Mouse (Mus musculus) forelimb bud, embryonic 11.5 days (tissue): ENCODE measurements at regions not wholly inside any gene's neighbourhood (a gene's known extent, or its start where the extent isn't known, plus 50 kb on each side); places are given as distances from the start of the nearest gene placed in this dataset.

Experiments used
- DNase-seq: peaks from one replicate; pipeline ENCODE4 v3.0.0-alpha.2; 2012; ENCODE audit warnings: low read depth, low spot score

DNA sequence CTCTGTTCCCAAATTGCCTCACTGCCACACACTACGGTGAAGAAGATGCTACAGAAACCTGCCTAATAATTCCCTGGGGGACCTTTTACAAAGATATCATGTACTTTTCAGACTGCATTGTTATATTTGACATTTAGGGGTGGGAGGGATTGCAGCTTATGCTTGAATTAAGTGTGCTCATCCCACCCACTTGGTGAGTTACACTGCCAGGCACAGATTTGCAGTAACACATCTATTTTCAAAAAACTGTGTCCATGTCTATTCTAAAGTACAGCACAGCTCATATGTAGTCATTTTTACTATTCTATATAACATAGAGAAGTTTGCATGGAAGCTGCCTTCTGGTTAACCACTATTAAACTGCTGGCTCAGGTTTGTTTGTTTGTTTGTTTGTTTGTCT lies 404.3 kb upstream of the Xrcc4 start:
- DNase-seq, result no peak

DNA sequence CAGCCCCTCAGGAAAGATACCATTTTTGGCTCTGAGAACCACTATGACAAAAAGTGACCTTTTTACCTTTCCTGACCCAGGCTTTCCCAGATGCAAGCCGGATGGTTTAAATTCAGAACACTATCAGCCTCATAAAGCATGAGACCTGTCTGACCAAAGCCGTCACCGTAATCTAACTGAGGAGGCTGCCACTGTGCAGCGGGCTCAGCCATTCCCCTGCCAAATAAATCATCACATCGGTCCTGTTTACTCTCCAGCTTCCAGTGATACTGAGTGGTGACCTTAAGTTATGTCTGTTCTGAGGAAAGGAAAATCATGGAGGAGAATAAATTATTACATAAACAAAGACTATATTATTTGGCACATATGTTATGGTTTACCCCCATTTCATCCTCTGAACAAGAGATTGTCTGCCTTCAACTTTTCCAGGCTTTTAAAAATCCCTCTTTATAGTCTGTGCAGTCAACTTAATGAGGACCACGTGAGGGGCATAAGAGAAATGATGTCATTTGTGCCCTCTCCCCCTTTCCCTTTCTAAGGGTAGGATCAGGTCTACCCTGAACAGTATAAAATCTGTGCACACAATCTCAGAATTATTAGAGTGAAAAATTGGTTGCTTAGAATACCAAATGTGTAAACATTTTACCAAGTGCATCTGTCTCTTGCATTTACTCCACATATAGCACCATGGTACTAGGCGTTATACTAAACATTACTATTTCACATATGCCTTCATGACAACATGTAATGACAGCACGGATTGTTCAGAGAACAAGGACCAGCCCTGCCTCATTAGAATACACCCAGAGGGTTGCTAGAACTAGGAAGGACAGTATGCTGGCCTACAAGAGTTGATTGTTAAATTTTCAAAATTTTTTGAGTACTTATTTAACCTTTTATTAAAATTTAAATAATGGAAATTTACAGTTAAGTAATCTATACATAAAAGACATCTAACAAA lies 401.9 kb upstream of the Xrcc4 start:
- peak; percentile 31 for DNase-seq

DNA sequence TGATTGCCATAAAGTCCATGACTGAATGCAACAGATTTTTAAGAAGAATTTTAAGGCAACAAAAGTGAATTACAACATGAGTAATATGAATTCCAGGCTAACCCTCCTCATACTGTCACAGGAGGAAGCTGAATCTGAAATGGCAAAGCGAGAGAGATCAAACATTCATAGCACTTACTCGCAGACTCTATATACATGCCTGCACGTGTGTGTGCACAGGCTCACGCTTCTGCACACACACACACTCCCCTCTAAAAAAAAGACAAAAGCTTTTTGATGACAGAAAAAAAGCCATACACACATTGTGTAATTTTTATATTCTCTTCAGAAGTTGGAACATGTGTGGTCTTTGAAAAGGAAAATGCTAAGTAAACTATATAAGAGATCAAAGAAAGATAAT lies 391.1 kb upstream of the Xrcc4 start:
- no peak for DNase-seq

DNA sequence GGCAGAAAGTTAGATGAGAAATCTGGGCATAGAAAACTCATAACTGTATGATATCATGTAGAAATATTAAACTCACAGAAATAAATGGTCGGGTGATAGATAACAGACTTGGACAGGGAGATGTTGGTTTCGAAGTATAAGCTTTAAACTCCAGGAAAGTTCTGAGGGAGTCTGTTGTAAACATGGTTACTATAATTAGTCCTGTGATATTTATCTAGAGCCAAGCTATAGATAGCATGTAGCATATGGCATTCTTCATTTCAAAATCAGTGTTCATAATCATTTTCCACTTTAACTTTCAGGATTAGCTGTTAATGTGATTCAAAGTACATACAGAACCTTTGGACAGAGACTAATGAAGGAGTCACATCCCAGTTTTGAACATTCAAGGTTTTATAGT lies 387.5 kb upstream of the Xrcc4 start:
- DNase-seq, result no peak

DNA sequence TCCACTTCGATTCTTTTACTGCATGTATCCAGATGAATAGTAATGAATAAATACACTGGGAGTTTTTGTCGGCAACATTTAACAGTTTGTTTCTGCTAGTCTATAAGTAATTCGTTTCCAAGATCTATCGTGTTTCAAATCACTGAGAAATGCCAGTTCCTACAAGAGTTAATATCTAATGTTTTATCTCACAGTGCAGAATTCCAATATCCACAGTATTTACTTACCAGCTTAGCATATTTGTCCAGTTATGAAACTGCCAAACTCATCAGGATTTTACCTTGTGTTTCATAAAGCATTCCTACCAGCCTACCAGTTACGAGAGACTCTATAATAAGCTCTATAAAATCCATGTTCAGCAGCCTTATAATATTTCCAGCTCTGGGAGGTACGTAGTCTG lies 385.1 kb upstream of the Xrcc4 start:
- DNase-seq, result no peak

DNA sequence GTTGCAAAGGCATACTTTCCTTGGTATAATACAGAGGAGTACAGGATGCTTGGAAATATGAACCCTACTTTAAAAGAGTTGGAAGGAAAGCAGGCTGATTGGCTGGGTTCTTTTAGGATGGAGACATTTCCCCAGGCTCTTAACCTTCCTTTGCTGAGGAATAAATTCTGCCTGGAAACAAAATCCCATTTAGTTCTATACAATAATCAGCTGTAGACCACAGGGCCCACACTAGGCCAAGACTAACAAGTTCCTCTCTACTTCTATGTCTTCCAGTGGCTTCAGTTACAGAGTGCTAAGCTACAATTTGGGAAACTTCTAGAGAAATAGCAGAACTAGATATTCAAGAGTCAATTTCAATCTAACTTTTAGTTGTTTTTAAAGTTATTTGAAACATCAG lies 384.6 kb upstream of the Xrcc4 start:
- no peak for DNase-seq

DNA sequence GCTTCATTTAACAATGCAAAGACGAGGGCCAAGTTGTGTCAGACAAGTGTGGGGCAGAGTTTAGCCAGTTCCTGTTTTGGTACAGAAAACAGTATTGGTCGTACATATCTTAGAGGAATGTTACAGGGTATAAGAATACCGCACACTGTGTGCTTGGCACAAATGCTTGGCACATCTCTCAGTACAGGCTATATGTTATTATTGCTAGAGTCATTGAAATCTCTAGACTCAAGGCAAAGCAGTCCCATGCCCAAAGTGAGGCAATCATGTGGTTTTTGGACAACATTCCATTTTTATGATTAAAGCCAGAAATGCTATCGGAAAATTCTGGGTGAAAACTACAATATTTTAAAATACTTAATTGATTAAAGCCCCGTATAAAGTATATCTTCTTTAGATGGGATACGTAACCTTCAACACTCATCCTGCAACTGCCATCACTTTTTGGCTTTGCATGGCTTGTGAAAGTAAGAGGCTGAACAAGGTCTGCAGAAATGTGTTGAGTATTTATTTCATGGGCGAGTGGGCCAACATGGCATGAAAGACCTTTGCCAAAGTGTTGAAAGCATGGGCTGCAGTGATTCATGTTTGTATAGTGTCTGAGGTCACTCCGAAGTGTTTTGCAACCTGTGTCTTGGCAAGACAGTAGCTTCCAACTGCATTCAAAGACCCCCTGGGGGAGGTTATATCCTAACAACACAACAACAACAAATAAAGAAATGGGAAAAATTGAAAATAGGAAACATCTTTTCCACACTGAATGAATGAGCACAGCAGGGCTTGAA lies 383.8 kb upstream of the Xrcc4 start:
- DNase-seq, result no peak

DNA sequence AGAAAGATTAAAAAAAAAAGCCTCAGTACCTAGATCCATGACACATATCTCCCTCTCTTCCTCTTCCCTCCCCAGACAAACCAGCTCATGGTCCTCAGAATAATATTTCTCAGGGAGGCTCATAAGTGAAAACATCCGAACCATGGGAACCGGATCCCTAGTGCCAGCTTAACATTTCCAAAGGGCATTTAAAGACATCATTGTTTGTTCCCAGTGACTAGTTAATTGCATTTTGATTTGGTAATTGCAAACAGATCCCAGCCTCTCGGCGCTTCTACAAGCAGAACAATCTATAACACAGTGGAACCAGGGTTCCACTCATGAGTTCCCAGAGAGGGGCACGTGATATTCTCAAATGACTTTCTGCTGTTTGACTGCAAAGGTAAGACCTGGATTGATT lies 376.7 kb upstream of the Xrcc4 start:
- peak; percentile 62 for DNase-seq

DNA sequence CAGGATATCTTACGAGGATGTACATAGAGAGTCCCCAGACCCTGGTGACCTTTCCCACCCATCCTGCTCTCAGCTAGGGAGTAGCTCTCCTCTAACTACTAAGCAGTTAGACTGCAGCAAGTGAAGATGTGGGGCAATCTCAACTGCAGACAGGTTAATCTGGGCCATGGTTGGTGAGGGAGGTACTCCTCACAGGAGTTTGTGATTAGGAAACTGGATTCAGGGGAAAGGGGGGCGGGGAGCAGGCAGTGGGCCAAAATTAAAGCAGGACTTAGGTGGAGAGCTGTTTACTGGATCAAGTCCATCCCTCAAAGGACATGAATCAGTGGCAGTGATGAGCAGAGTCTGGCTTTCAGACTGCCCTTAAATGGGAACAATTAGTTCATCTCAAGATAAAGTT lies 374.6 kb upstream of the Xrcc4 start:
- no peak for DNase-seq

DNA sequence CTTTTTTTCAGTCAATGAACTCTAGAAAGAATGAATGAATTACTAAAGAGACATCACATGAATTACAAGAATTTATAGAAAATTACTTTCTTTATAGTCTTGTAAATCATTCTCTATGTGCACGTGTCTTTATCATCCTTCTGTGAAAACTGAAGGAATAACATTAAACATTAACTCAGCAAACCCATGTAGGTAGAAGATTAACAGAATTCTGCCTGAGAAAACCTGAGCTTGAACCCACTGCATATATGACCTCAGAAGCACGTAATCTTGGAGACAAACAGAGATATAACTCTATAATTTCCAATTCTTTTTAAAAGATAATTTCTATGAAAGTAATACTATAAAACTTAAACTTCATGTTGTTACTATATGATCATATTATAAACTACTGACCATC lies 374.0 kb upstream of the Xrcc4 start:
- DNase-seq, result no peak

DNA sequence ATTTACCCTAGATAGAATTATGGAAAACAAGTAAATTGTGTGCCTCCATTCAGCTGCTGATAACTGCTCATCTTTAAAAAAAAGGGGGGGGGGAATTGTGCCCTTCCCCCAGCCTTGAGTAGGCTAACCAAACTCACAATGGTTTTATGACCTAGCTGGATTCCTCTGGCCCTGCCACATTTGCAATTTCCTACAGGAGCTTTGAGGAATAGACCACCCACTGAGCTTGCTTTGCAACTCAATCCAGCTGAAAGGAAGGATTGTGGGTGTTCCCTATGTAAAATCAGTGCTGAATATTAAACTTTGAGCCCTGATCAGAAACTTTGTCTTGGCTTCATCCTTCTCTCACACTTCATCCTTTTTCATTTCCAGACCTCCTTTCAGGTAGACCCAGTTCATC lies 365.2 kb upstream of the Xrcc4 start:
- DNase-seq, result no peak

DNA sequence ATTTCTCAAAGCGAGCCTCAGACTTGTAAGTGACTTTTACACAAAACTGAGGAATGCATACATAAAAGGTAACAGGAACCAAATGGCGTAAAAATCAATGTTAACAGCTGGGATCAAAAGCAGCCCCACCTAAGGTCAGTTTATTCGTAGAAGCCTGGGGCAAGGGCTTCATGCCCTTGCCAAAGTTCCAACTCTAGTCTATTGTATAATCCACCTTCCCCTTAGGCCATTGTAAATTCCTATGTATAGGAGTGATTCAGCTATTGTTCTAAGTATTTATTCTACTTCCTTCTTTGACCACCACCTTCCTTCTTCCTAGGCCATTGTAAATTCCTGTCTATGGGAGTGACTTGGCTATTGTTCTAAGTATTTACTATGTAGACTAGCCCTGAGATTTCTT lies 337.5 kb upstream of the Xrcc4 start:
- DNase-seq, result no peak

DNA sequence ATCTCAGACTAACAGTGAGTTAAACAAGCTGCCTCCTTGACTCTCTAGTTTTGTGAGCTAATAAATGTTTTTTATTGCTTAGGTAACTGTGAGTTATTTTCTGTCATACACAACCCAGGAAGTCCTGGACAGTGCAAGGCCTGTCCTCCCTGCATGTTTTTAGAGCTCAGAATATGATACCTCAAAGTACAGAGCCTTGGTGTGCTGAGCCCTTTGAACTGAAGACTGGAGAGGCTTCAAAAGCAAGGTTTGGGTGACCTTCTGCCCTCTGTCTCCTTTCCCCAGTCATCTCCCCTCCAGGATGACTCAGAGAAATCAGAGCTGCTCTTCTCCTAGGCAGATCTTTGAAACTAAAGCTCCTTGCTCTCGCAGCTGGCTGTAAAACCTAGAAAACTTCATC lies 336.0 kb upstream of the Xrcc4 start:
- no peak for DNase-seq

DNA sequence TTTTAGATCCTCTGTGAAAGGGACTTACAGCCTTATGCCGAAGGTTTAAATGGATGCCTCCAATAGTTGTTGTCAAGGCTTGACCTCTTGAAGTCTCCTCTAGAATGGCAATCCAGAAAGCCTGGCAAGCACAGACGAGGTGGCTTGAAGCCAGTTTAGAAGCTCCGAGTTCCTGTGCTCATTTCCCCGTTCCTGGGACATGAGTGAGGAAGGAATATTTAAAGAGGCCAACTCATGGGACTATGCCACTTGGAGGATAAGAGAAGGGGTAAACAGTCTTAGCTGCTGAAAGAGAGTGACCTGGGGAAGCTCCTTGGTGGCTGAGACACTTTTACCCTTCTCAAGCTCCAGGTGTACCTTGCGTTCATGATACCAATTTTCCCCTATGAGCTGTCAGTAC lies 335.1 kb upstream of the Xrcc4 start:
- DNase-seq, result no peak

DNA sequence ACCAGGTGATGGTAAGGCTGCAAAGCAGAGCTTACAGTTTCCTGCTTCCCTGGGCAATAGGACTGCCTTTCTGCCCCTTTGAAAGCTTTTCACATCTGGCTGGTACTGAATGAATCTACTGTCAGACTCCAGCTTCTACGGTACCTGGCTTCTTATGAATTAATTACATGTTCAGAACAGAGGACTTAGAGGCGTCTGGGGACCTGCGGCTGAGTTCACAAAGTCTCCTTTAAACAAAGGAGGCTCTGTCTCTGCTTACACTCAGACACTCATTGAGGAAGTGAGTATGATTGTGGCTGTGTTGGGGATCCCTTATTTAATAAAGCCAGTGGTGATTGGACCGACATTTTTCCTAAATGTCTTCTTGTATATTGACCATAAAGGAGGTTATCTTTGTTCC lies 331.6 kb upstream of the Xrcc4 start:
- DNase-seq, result peak; percentile 78

DNA sequence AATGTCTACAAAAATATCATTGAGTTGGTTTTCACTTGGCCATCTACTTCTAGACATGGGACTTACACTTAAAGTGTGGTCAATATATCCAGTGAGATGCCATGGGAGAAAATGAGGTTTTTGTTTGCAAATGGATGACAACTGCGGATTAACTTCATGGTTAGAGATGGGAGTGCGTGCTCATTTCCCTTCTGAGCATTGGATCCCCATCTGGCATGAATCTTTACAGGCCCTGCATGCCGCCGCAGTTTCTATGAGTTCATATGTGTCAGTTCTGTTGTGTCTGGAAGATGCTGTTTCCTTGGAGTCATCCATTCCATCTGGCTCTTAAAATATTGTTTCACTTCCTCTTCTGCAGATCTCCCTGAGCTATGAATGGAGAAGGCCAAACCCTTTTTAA lies 315.0 kb upstream of the Xrcc4 start:
- DNase-seq, result no peak

DNA sequence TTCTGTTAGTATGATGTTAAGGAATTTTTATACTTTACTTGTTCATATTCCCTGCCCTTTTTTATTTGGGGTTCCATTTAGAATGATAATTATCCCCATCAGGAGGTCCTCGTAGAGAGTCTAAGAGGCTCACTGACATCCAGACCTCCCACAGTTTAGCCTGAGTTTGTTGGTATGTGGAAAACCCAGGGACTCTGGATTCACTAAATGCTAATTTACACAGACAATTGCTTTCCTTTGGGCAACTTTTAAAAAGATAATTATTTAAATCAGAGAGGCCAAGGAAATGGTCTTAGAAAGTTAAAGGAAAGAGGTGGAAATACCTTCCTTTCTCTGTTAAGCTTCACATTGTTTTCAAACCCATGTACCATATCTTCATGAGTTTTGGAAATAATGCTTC lies 312.7 kb upstream of the Xrcc4 start:
- no peak for DNase-seq

DNA sequence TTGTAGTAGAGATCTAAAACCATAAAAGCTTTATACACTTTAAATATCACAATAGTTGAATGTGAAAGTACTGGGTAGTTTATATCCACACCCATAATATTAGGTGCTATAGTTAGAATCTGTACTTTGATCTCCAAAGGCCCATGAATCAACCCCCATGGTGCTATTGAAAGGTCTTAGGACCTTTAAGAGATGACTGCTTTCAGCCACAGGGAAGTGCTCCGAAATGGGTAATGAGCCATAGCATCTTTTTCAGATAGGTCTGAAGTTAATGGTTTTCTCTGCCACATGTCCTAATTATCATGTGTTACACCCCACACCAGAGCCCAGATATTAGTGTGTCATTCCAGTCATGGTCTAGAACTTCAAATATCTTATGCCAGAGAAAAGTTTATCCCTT lies 312.1 kb upstream of the Xrcc4 start:
- no peak for DNase-seq

DNA sequence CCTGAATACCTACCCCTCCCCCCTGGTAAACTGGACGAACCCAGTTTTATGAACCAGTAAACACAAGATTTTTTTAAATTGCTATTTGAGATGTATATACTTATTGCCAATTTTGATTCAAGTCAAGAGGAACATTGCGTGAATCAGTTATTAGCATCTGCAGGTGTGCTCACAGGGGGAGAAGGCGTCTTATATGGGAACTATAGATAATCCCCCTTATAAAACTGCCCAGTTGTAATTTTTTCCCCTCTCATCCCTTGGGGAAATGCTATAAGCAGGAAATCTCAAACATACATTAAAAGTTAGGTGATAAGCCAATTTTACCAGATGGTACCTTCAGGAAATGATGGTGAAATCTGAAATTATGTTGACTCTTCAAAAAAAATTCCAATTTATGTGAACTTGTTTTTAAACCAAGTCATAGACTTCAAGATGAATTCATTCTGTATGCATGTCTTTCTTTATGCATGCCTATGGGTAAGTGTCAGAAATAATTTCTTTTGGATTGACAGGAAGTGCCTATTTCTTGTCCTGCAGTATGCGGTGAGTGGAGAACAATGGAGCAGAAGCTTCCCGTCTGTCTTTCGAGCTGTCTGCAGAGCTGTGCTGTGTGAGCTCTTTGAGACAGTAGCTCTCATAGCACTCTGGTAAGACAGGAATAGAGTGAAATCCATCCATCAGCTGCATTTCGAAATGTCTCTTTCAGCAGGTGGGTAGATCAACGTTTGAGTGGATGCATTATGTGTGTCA lies 306.0 kb upstream of the Xrcc4 start:
- no peak for DNase-seq

DNA sequence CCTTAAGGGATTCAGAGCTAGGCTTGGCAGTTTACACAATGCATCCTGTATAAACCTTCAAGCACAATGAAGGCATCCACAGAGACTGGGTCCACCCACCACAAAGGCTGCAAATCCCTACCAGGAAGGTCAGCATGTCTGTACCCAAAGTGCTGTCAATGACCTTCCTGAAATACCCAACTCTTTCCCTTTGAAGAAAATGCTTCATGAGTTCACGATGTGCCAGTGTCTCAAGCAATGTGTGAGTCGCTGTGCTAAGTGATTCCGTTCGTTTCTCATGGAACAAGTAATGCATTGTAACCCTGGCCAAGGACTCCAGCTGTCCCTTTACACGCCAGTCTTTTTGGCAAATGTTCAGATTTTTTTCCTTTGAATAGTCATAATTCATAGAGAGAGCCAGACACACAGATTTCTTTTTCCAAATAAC lies 305.4 kb upstream of the Xrcc4 start:
- no peak for DNase-seq

DNA sequence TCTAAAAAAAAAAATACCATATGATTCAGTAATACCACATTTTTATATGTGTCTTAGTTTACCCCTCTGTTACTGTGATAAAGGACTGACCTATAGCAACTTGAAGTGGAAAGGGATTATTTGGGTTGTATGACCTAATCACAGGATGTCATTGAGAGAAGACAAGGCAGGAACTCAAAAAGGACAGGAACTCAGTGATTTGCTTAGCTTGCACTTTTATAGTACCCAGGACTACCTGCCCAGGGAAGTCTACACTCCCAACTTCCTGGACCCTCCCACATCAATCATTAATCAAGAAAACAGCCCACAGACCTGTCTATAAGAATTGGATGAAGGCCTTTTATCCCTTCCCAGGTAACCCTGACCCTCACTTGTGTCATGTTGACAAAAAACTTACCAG lies 303.0 kb upstream of the Xrcc4 start:
- no peak for DNase-seq

DNA sequence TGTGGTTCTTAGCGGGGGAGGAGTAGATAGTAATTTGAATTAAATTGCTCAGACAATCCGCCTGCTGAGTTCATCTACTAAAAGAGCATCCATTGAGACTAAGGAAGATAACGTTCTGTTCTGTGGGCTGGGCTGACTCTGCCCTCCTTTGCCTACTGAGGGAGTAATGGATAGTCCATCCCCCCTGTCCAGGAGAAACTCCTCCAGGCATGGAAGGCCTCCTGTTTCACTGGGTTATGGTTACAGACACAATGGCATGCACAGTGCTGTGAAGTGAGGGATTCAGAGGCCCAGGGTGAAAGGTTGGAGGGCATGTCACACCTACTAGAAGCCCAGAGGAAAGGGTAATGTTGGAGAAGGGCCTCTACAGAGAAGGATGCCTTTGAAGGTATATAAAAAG lies 287.2 kb upstream of the Xrcc4 start:
- DNase-seq, result no peak
